Mouse (Mus musculus): ENCODE measurements at regions not wholly inside any gene's neighbourhood (a gene's known extent, or its start where the extent isn't known, plus 50 kb on each side); places are given as distances from the start of the nearest gene placed in this dataset.
"Not testable (repeated sequence)": the region's sequence is repeated elsewhere in the genome, so short reads cannot be mapped to it uniquely, and the experiment has no call there.

DNA sequence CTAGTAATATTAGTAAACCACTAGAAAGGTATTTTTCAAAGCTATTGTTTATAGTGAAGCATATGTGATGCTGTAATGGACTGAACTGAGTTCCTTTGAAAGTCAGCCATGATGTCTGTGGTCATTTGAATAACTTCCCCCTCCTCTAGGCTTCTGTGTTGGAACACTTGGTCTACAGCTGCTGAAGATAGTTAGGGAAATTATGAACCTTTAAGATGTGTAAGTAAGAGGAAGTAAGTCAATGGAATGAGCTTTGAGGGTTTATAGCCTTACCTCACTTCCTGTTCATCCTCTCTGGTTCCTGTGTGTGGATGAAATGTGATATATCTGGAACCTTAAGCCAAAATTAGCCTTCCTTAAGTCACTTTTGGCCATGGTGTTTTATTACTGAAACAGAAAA is 145.7 kb upstream of the Tmem229a start:
- DNase-seq (ENCODE audit: low read depth) = no peak
- no peak for TF ChIP-seq CTCF (IDR thresholded peaks at IDR 0.05; ENCODE audit: borderline replicate concordance, extremely low read depth, insufficient read depth, insufficient read length)
- TF ChIP-seq POLR2A (IDR thresholded peaks at IDR 0.05; ENCODE audit: borderline replicate concordance, extremely low read depth, insufficient read depth, insufficient read length, poor library complexity, severe bottlenecking) = no peak

DNA sequence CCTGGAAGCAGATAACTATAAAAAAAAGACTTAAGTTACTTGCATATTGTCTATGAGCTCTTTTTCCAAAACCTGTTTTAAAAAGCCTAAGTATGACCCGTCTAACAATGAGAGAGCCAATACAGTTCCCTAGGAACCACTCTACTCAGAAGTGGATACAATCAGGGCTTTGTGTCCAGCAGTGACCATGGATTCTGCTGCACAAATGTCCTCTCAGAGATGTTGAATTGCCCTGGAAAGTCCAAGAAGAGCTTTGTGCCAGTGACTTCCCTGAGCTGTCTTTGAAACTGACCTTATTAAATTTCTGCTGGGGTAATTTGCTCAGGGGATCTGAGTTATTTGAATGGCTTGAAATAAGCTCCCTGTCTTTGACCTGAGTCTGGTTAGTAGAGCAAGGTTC is 131.1 kb upstream of the Tmem229a start:
- TF ChIP-seq CTCF (IDR thresholded peaks at IDR 0.05; ENCODE audit: borderline replicate concordance, extremely low read depth, insufficient read depth, insufficient read length) (no peak), POLR2A (IDR thresholded peaks at IDR 0.05; ENCODE audit: borderline replicate concordance, extremely low read depth, insufficient read depth, insufficient read length, poor library complexity, severe bottlenecking) (no peak)
- DNase-seq (ENCODE audit: low read depth) = no peak

GRCm38 (mm10) chr6:25085871-25086270 is 129.8 kb upstream of the Tmem229a start:
- DNase-seq (ENCODE audit: low read depth) = no peak
- TF ChIP-seq CTCF (IDR thresholded peaks at IDR 0.05; ENCODE audit: borderline replicate concordance, extremely low read depth, insufficient read depth, insufficient read length) (no peak), POLR2A (IDR thresholded peaks at IDR 0.05; ENCODE audit: borderline replicate concordance, extremely low read depth, insufficient read depth, insufficient read length, poor library complexity, severe bottlenecking) (no peak)

DNA sequence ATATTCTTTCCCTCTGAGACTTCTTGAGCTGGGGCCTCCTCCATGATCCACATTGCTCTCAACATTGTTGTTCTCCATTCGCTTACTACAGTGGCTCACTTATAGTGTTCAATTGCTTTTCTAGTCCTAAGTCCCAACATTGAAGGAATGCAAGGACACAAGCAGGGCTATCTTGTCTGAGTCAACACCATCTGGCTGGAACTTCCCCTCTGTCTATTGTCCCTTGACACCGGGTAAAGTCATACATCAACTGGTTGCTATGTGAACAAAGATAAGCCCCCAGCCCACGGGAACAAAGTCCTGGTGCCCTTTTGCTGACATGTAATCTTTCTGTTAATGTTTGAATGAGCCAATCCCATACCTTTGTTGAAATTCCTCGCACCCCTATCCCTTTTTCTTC is 129.2 kb upstream of the Tmem229a start:
- not testable (repeated sequence) for DNase-seq (ENCODE audit: low read depth)

- TF ChIP-seq POLR2A (IDR thresholded peaks at IDR 0.05; ENCODE audit: borderline replicate concordance, extremely low read depth, insufficient read depth, insufficient read length, poor library complexity, severe bottlenecking) (no peak), CTCF (IDR thresholded peaks at IDR 0.05; ENCODE audit: borderline replicate concordance, extremely low read depth, insufficient read depth, insufficient read length) (no peak)
- DNase-seq (ENCODE audit: low read depth) = no peak
These were observed 109.8 kb upstream of the Tmem229a start for GRCm38 (mm10) chr6:25065913-25066312.

DNA sequence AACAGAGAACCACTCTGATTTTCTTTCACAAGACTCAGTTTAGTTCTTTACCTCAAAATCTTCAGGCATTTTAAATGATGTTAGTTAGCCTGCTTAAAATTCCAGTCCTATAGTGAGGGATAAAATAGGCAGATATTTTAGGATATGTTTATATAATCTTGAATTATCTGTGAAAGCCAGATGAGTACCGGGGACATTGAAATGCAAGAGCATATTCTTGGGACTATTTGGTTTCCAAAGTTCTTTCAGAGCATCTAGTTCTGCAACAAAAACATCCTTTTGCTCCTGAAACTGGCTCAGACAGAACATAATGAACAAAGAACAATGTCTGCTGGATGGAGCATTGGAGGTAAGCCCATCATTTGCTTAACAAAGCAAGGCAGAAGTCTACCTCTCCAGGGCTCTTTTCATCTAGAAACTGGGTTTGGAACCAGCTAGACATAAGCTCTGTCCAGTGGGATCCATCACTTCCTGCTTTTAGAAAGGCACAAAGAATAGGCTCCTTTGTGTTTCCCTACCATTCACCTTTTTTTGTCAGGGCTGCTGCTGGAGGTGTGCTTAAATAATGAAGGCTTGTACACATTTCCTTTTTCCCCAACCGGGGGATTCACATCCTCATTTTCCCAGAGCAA is 76.9 kb upstream of the Tmem229a start:
- peak; percentile 37 for DNase-seq (ENCODE audit: low read depth)
- TF ChIP-seq POLR2A (IDR thresholded peaks at IDR 0.05; ENCODE audit: borderline replicate concordance, extremely low read depth, insufficient read depth, insufficient read length, poor library complexity, severe bottlenecking) (no peak), CTCF (IDR thresholded peaks at IDR 0.05; ENCODE audit: borderline replicate concordance, extremely low read depth, insufficient read depth, insufficient read length) (no peak)

DNA sequence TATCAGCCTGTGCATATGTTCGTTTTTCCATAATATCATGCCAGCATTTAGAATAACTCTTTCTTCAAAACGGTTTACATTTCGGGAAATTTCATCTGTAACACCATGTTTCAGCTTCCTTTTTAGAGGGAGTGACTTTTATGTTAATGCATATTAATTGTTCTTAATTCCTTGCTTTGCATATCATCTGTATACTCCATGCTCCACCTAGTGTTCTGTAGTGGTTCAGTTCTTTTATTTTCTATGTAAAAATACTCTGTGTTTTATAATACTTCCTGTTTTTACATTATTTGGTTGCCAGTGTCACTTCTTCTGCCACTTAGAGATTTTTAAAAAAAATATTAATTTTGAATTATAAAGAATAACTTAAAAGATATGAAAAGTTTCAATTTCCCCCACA is 70.9 kb upstream of the Tmem229a start:
- TF ChIP-seq CTCF (IDR thresholded peaks at IDR 0.05; ENCODE audit: borderline replicate concordance, extremely low read depth, insufficient read depth, insufficient read length) (no peak), POLR2A (IDR thresholded peaks at IDR 0.05; ENCODE audit: borderline replicate concordance, extremely low read depth, insufficient read depth, insufficient read length, poor library complexity, severe bottlenecking) (no peak)
- no peak for DNase-seq (ENCODE audit: low read depth)

DNA sequence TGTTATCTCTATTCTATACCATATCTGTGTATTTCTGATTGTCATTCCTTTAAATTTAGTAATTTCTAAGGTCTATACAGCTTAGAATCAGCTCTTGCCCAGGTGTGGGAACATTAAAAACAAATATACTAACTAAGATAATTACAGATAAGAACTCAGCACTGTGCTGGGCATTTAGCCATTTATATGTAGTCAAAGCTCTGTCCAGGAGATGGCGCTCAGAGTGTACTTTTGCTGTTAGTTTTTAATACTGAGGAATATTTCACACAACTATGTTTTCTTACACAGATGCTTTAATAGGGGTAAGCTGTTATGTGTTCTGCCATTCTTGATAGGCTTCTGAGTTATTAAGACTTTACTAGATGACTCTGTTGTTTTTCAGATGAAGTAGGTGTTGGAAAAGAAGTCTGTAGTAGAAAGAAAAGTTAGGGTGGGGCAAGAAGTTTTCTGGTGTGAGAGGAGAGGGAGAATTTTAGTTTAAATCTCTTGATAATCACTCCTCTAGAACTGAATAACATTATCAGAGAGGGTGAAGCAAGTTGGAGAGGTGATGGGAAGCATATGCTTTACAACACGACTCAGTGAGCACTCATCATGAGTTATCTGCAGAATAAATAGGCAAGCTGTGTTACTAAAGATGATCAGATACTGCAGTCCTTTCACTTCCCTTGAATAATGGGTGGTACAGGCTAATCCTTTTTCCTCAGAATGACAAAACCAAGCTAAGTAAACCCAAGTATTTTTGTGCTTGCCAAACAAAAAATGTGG is 64.1 kb upstream of the Tmem229a start:
- no peak for TF ChIP-seq POLR2A (IDR thresholded peaks at IDR 0.05; ENCODE audit: borderline replicate concordance, extremely low read depth, insufficient read depth, insufficient read length, poor library complexity, severe bottlenecking)
- TF ChIP-seq CTCF (IDR thresholded peaks at IDR 0.05; ENCODE audit: borderline replicate concordance, extremely low read depth, insufficient read depth, insufficient read length) = peak; percentile 48; the same call in 1 of the 2 replicates
- DNase-seq (ENCODE audit: low read depth) = peak; percentile 83

- TF ChIP-seq CTCF (IDR thresholded peaks at IDR 0.05; ENCODE audit: borderline replicate concordance, extremely low read depth, insufficient read depth, insufficient read length) (no peak), POLR2A (IDR thresholded peaks at IDR 0.05; ENCODE audit: borderline replicate concordance, extremely low read depth, insufficient read depth, insufficient read length, poor library complexity, severe bottlenecking) (no peak)
- DNase-seq (ENCODE audit: low read depth) = peak; percentile 85
These were observed 57.1 kb upstream of the Tmem229a start for GRCm38 (mm10) chr6:25013288-25013606.

GRCm38 (mm10) chr6:25012376-25013287 is 56.5 kb upstream of the Tmem229a start:
- DNase-seq (ENCODE audit: low read depth) = peak; percentile 26
- no peak for TF ChIP-seq CTCF (IDR thresholded peaks at IDR 0.05; ENCODE audit: borderline replicate concordance, extremely low read depth, insufficient read depth, insufficient read length)
- no peak for TF ChIP-seq POLR2A (IDR thresholded peaks at IDR 0.05; ENCODE audit: borderline replicate concordance, extremely low read depth, insufficient read depth, insufficient read length, poor library complexity, severe bottlenecking)

GRCm38 (mm10) chr6:25008856-25009255 is 52.8 kb upstream of the Tmem229a start:
- DNase-seq (ENCODE audit: low read depth) = not testable (repeated sequence)

Measured in brain, embryonic 14.5 days (tissue).